20 mouse cellular contexts compared by ENCODE assay signal in genomic region chr4:135698498-135698897, GRCm38 (mm10). TPM values are rescaled to one million over a fixed set of nuclear protein-coding genes. Genes with fewer than 3 reads are reported as not detected.
DNase-seq lines count a peak whose midpoint lies in the region; ATAC-seq and TF ChIP-seq lines count a peak whose summit lies in the region.
"Had no signal": no experiment of that assay in that cellular context is flagged by ENCODE, and none has a peak within 500 bp of the region (broad histone marks: within the 10 kb centered on the region; RNA-seq: fewer than 3 reads in every experiment).

No protein-coding gene starts in this region.

- no peaks in the 10 kb centered on the region for H3K36me3 ChIP-seq in forebrain, embryonic 15.5 days
- H3K36me3 ChIP-seq in forebrain, postnatal 0 days (ENCODE audit: insufficient read depth), result no peaks in the 10 kb centered on the region
- H3K36me3 ChIP-seq in hindbrain, embryonic 15.5 days, result no peaks in the 10 kb centered on the region
- H3K36me3 ChIP-seq in hindbrain, embryonic 12.5 days, result no peaks in the 10 kb centered on the region
- peaks cover 24% of the 10 kb centered on the region for H3K36me3 ChIP-seq in E14TG2a.4 (ENCODE audit: insufficient read depth, low read length)

- peak overlapping the region; percentile 17; the same call in 1 of the 2 replicates for H3K4me2 ChIP-seq in forebrain, embryonic 15.5 days (replicated peaks)
- no peak overlapping the region for H3K4me2 ChIP-seq in forebrain, postnatal 0 days (ENCODE audit: low read depth)
- H3K4me2 ChIP-seq in hindbrain, embryonic 15.5 days, result peak overlapping the region; percentile 21; the same call in 1 of the 2 replicates
- no peak overlapping the region for H3K4me2 ChIP-seq in hindbrain, embryonic 12.5 days (replicated peaks)

- DNase-seq in forebrain, postnatal 0 days, result no peak
- DNase-seq in brain, adult 2 months (ENCODE audit: low read depth, low spot score), result peak; percentile 15
- DNase-seq in left cerebral cortex, adult 18-20 months (ENCODE audit: low spot score in 2 of 2), result no peak
- DNase-seq: cerebellum, postnatal 25 days; left cerebral cortex, postnatal 4 days; lung, postnatal 10 days; right cerebral cortex, adult 18-20 months had no signal

- H3K9me3 ChIP-seq in forebrain, embryonic 15.5 days, result no peaks in the 10 kb centered on the region
- H3K9me3 ChIP-seq in forebrain, postnatal 0 days (ENCODE audit: low read length), result no peaks in the 10 kb centered on the region
- H3K9me3 ChIP-seq in hindbrain, embryonic 15.5 days, result no peaks in the 10 kb centered on the region
- H3K9me3 ChIP-seq in hindbrain, embryonic 12.5 days (replicated peaks), result peaks cover 3% of the 10 kb centered on the region
- H3K9me3 ChIP-seq in E14TG2a.4 (ENCODE audit: low read length), result no peaks in the 10 kb centered on the region

- no peak for ATAC-seq in forebrain, embryonic 15.5 days (replicated peaks)
- ATAC-seq in forebrain, postnatal 0 days, result no peak
- ATAC-seq in hindbrain, embryonic 15.5 days (ENCODE audit: low FRiP score, low read depth), result no peak
- no peak for ATAC-seq in hindbrain, embryonic 12.5 days (ENCODE audit: low FRiP score)
- no peak for ATAC-seq in cerebellum, adult (ENCODE audit: insufficient number of reproducible peaks, low FRiP score, low TSS enrichment)
- ATAC-seq: forebrain, embryonic 14.5 days; intestine, embryonic 16.5 days; Patski had no signal

- TF ChIP-seq CTCF in forebrain, postnatal 0 days (IDR thresholded peaks at IDR 0.05; ENCODE audit: low read depth), result no peak
- TF ChIP-seq CTCF in E14TG2a.4 (conservative IDR thresholded peaks at IDR 0.05; ENCODE audit: low read length), result no peak

- H3K4me1 ChIP-seq in forebrain, embryonic 15.5 days, result no peaks in the 10 kb centered on the region
- no peaks in the 10 kb centered on the region for H3K4me1 ChIP-seq in forebrain, postnatal 0 days (ENCODE audit: insufficient read depth)
- H3K4me1 ChIP-seq in hindbrain, embryonic 15.5 days (replicated peaks), result no peaks in the 10 kb centered on the region
- no peaks in the 10 kb centered on the region for H3K4me1 ChIP-seq in hindbrain, embryonic 12.5 days
- peaks cover 21% of the 10 kb centered on the region for H3K4me1 ChIP-seq in E14TG2a.4 (replicated peaks; ENCODE audit: low read depth, low read length)

- no peak overlapping the region for H3K9ac ChIP-seq in forebrain, embryonic 15.5 days (replicated peaks)
- no peak overlapping the region for H3K9ac ChIP-seq in forebrain, postnatal 0 days
- no peak overlapping the region for H3K9ac ChIP-seq in hindbrain, embryonic 15.5 days
- H3K9ac ChIP-seq in hindbrain, embryonic 12.5 days, result no peak overlapping the region

- 0 out of 2 replicates have a peak overlapping the region, but pooled peaks have one; percentile 11 for H3K4me3 ChIP-seq in forebrain, embryonic 15.5 days
- no peak overlapping the region for H3K4me3 ChIP-seq in forebrain, postnatal 0 days (ENCODE audit: low read depth, low read length)
- H3K4me3 ChIP-seq in hindbrain, embryonic 15.5 days, result peak overlapping the region; percentile 19
- no peak overlapping the region for H3K4me3 ChIP-seq in hindbrain, embryonic 12.5 days
- peak overlapping the region; percentile 77 for H3K4me3 ChIP-seq in E14TG2a.4 (replicated peaks; ENCODE audit: low read length)
- H3K4me3 ChIP-seq: myocyte had no signal

- no peak overlapping the region for H3K27ac ChIP-seq in forebrain, embryonic 15.5 days (replicated peaks)
- H3K27ac ChIP-seq in forebrain, postnatal 0 days (ENCODE audit: low read depth, low read length), result no peak overlapping the region
- no peak overlapping the region for H3K27ac ChIP-seq in hindbrain, embryonic 15.5 days (replicated peaks)
- H3K27ac ChIP-seq in hindbrain, embryonic 12.5 days, result no peak overlapping the region

- 77% methylated on average over 7 of the region's 7 CpGs for WGBS in forebrain, embryonic 15.5 days
- WGBS in forebrain, postnatal 0 days, result 86% methylated on average over 7 of the region's 7 CpGs
- WGBS in hindbrain, embryonic 15.5 days, result 81% methylated on average over 7 of the region's 7 CpGs
- 77% methylated on average over 7 of the region's 7 CpGs for WGBS in hindbrain, embryonic 12.5 days

- H3K27me3 ChIP-seq in forebrain, embryonic 15.5 days, result no peaks in the 10 kb centered on the region
- H3K27me3 ChIP-seq in forebrain, postnatal 0 days (ENCODE audit: insufficient read depth, low read length), result no peaks in the 10 kb centered on the region
- no peaks in the 10 kb centered on the region for H3K27me3 ChIP-seq in hindbrain, embryonic 15.5 days
- H3K27me3 ChIP-seq in hindbrain, embryonic 12.5 days, result no peaks in the 10 kb centered on the region
- no peaks in the 10 kb centered on the region for H3K27me3 ChIP-seq in E14TG2a.4 (ENCODE audit: insufficient read depth, low read length)
- H3K27me3 ChIP-seq: Patski had no signal

RNA-seq across cellular contexts. Expression of gene Ifnlr1, which starts 12.4 kb away (rescaled TPM):
- polyA plus RNA-seq in forebrain, embryonic 15.5 days (2015; fragmentation: Nextera tagmentation; extraction: Ambion mirVana), result 0.23 and 0.24 TPM in 2 replicates
- total RNA-seq in forebrain, postnatal 0 days (2014; rRNA removed), result 0.10 and 0.46 TPM in 2 replicates
- polyA plus RNA-seq in forebrain, postnatal 0 days (2015; fragmentation: Nextera tagmentation; extraction: Ambion mirVana), result 0.08 and 0.09 TPM in 2 replicates
- 0.38 and 0.43 TPM in 2 replicates for polyA plus RNA-seq in hindbrain, embryonic 15.5 days (2015; fragmentation: Nextera tagmentation; extraction: Ambion mirVana)
- polyA plus RNA-seq in hindbrain, embryonic 12.5 days (2016; fragmentation: Nextera tagmentation; extraction: Ambion mirVana), result 0.42 and 0.65 TPM in 2 replicates
- under 1 TPM; 0.28 to 0.37 TPM for total RNA-seq in left cerebral cortex, adult 18-20 months (2021)
- polyA plus RNA-seq: myocyte had no signal

RNA-seq across cellular contexts. Expression of gene Il22ra1, which starts 29.5 kb away (rescaled TPM):
- not detected in 2 replicates for polyA plus RNA-seq in forebrain, embryonic 15.5 days (2015; fragmentation: Nextera tagmentation; extraction: Ambion mirVana)
- total RNA-seq in forebrain, postnatal 0 days (2014; rRNA removed), result 0.62 TPM in 1 of 2 replicates, not detected in the other
- polyA plus RNA-seq in forebrain, postnatal 0 days (2015; fragmentation: Nextera tagmentation; extraction: Ambion mirVana), result not detected in 2 replicates
- polyA plus RNA-seq in hindbrain, embryonic 15.5 days (2015; fragmentation: Nextera tagmentation; extraction: Ambion mirVana), result not detected in 2 replicates
- not detected in 2 replicates for polyA plus RNA-seq in hindbrain, embryonic 12.5 days (2016; fragmentation: Nextera tagmentation; extraction: Ambion mirVana)
- under 1 TPM in 1 of 2 experiments, not detected in 1; 0.14 TPM for total RNA-seq in left cerebral cortex, adult 18-20 months (2021)
- total RNA-seq: CH12.LX; gastrocnemius, adult 18-20 months; layer of hippocampus, adult 18-20 months; megakaryocyte-erythroid progenitor cell, adult 5-6 weeks had no signal
- polyA plus RNA-seq: forebrain, embryonic 14.5 days; Patski had no signal

Comparison
In these comparisons a context has a peak if more than half of its experiments do, and no peak if none do; other contexts are left out.
1. H3K4me2 ChIP-seq: peak in forebrain, embryonic 15.5 days (single experiment) and hindbrain, embryonic 15.5 days (single experiment); none in forebrain, postnatal 0 days (single experiment) and hindbrain, embryonic 12.5 days (single experiment).
2. H3K4me3 ChIP-seq: peak in forebrain, embryonic 15.5 days (single experiment), hindbrain, embryonic 15.5 days (single experiment) and E14TG2a.4 (single experiment); none in forebrain, postnatal 0 days (single experiment) and hindbrain, embryonic 12.5 days (single experiment).